Mouse (Mus musculus) kidney, postnatal 0 days (tissue): ENCODE results near the gene Scube2. TPM values are rescaled to one million over a fixed set of nuclear protein-coding genes. Genes with fewer than 3 reads are reported as not detected.

ENCODE experiments used
- ATAC-seq: fragments of 200-750 bp; cut with Nextera tagmentation; replicated peaks from 2 replicates; pipeline ENCODE4 v1.8.0; 2017; ENCODE audit warnings: low read depth, moderate number of reproducible peaks, moderate TSS enrichment, moderate library complexity; ENCODE audit not compliant: low FRiP score
- DNase-seq: peaks from one replicate; pipeline ENCODE4 v3.0.0-alpha.2; 2016; ENCODE audit warnings: low spot score
- H3K27ac ChIP-seq: fragments of 300-500 bp; sonication (generic); 2 replicates; pipeline ENCODE4 v1.5.1; 2014; ENCODE audit warnings: mild to moderate bottlenecking
- H3K27me3 ChIP-seq: fragments of 300-500 bp; sonication (generic); 2 replicates; pipeline ENCODE4 v1.6.1; 2014; ENCODE audit warnings: low read length, mixed read lengths; ENCODE audit not compliant: insufficient read depth
- H3K36me3 ChIP-seq: fragments of 300-500 bp; sonication (generic); 2 replicates; pipeline ENCODE4 v1.6.1; 2014; ENCODE audit warnings: low read length, mixed read lengths; ENCODE audit not compliant: insufficient read depth
- H3K4me1 ChIP-seq: fragments of 300-500 bp; sonication (generic); replicated peaks from 2 replicates; pipeline ENCODE4 v1.6.1; 2014; ENCODE audit warnings: antibody characterized with exemption, low read length, mixed read lengths; ENCODE audit not compliant: insufficient read depth
- H3K4me2 ChIP-seq: fragments of 300-500 bp; sonication (generic); 2 replicates; pipeline ENCODE4 v1.6.1; 2014; ENCODE audit warnings: mild to moderate bottlenecking, low read length, moderate library complexity, mixed read lengths
- H3K4me3 ChIP-seq: fragments of 300-500 bp; sonication (generic); replicated peaks from 2 replicates; pipeline ENCODE4 v1.5.1; 2014; ENCODE audit warnings: low read depth, low read length
- H3K9ac ChIP-seq: fragments of 300-500 bp; sonication (generic); 2 replicates; pipeline ENCODE4 v1.6.1; 2014; ENCODE audit warnings: low read depth, low read length
- H3K9me3 ChIP-seq: fragments of 300-500 bp; sonication (generic); replicated peaks from 2 replicates; pipeline ENCODE4 v1.6.1; 2016; ENCODE audit warnings: low read length, inconsistent platforms, mixed read lengths
- CTCF ChIP-seq: IDR thresholded peaks from 2 replicates; pipeline ENCODE4 v1.5.1; 2016; ENCODE audit warnings: antibody characterized with exemption, low read depth, mild to moderate bottlenecking, moderate library complexity
- WGBS: fragments of 180-500 bp; shearing (Covaris S2); extraction: QIAGEN DNeasy Blood & Tissue Kit; methylation state at CpG from one replicate; pipeline ENCODE4 v1.1.7; 2014; 5-methylcytosine and 5-hydroxymethylcytosine counted together
- polyA plus RNA-seq: library from polyadenylated mRNA; unstranded; fragments of >200 nt; fragmentation: Nextera tagmentation; extraction: Ambion mirVana; gene quantifications from 2 replicates; pipeline ENCODE4 v1.2.1, GENCODE M21; 2015

Gene Scube2
- polyA plus RNA-seq, 1 experiment from 2014 or later = 2.0 TPM

DNA sequence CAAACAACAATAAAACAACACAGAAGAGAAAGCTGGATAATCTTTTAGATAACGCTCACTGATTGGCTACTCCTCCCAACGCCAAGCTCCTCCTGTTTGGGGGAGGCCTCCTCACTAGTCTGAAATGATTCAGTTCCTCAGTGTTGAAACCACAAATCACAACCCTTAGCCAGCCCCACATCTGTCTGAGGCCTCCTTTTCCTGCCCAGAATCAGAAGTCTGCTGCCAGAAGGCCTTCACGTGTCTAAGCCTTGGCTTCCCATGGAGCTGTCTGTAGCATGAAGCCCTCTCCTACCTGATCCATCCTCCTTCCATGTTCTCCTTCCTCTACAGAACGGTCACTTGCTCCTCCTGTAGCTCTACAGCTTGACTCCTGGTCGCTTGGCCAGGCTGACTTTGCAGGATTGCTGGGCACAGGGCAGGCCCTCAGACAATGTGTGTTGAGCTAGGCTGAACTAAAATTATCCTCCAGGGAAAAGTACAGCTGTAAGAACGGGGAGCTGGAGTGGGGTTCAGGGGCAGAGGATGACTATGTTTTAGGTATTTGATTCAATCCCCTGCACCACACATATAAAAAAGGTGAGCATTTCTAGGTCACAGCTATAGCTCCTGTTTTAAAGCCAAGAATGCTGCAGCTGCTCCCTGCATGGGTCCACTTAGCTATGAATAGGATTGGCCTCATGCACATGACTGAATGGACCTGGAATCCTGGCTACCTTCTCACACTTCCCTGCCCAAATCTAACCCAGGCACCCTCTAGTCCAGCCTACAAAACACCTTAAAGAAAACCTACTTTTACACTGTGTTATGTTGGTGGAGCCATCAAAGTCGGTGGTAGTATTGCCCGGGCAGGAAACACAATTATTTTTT lies 57.6 kb downstream of the Scube2 start:
- Histone ChIP-seq H3K27ac (no peak overlapping the region), H3K36me3 (no peaks in the 10 kb centered on the region), H3K27me3 (no peaks in the 10 kb centered on the region), H3K9ac (no peak overlapping the region), H3K4me3 (no peak overlapping the region), H3K4me1 (no peaks in the 10 kb centered on the region), H3K4me2 (no peak overlapping the region), H3K9me3 (no peaks in the 10 kb centered on the region)
- no peak for ATAC-seq
- no peak for TF ChIP-seq CTCF
- 73% methylated on average over 8 of the region's 8 CpGs for WGBS
- no peak for DNase-seq

DNA sequence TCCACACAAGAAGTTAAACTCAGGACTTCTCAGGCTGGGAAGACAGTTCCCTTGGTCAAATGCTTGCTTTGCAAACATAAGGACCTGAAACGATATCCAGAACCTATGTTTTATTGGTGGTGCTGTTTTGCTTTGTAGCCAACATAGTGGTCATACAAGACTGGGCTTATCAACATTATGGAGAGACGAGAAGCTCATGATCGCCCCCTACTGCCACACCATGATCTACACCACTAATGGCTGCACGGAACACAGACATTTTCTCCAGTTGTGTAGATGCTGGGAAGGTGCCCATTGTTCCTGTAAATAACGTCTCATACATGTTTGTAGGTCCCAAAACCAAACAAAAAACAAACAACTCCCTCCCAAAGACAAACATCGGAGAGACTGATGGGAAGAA lies 60.6 kb downstream of the Scube2 start:
- 64% methylated on average over 6 of the region's 6 CpGs for WGBS
- Histone ChIP-seq H3K9ac (no peak overlapping the region), H3K4me3 (no peak overlapping the region), H3K4me2 (no peak overlapping the region), H3K27me3 (no peaks in the 10 kb centered on the region), H3K4me1 (no peaks in the 10 kb centered on the region), H3K27ac (no peak overlapping the region), H3K9me3 (no peaks in the 10 kb centered on the region), H3K36me3 (no peaks in the 10 kb centered on the region)
- peak; percentile 49 for TF ChIP-seq CTCF
- ATAC-seq (no peak), DNase-seq (no peak)

GRCm38 (mm10) chr7:109804355-109804754 lies 61.1 kb downstream of the Scube2 start:
- WGBS = 75% methylated on average over 6 of the region's 6 CpGs

GRCm38 (mm10) chr7:109803516-109803915 lies 62.0 kb downstream of the Scube2 start:
- no peak overlapping the region for H3K4me2 ChIP-seq
- no peaks in the 10 kb centered on the region for H3K9me3 ChIP-seq
- H3K36me3 ChIP-seq = no peaks in the 10 kb centered on the region
- H3K27ac ChIP-seq = no peak overlapping the region
- DNase-seq (no peak), ATAC-seq (no peak)
- H3K9ac ChIP-seq = no peak overlapping the region
- 58% methylated on average over 1 of the region's 1 CpGs for WGBS
- no peak for TF ChIP-seq CTCF
- no peaks in the 10 kb centered on the region for H3K4me1 ChIP-seq
- no peak overlapping the region for H3K4me3 ChIP-seq
- H3K27me3 ChIP-seq = no peaks in the 10 kb centered on the region

More at GRCm38 (mm10) chr7:109804355-109804754, 61.1 kb downstream of the Scube2 start:
- no peak for ATAC-seq
- no peaks in the 10 kb centered on the region for H3K4me1 ChIP-seq
- H3K36me3 ChIP-seq = no peaks in the 10 kb centered on the region
- TF ChIP-seq CTCF = no peak
- no peaks in the 10 kb centered on the region for H3K27me3 ChIP-seq
- H3K27ac ChIP-seq = no peak overlapping the region
- H3K9me3 ChIP-seq = no peaks in the 10 kb centered on the region
- H3K9ac ChIP-seq = no peak overlapping the region
- no peak for DNase-seq
- no peak overlapping the region for H3K4me3 ChIP-seq
- H3K4me2 ChIP-seq = no peak overlapping the region

- H3K36me3 ChIP-seq = no peaks in the 10 kb centered on the region
- H3K9me3 ChIP-seq = no peaks in the 10 kb centered on the region
- H3K27ac ChIP-seq = no peak overlapping the region
- ATAC-seq (no peak), DNase-seq (no peak)
- H3K4me2 ChIP-seq = no peak overlapping the region
- no peak overlapping the region for H3K4me3 ChIP-seq
- WGBS = 75% methylated on average over 4 of the region's 4 CpGs
- H3K27me3 ChIP-seq = no peaks in the 10 kb centered on the region
- TF ChIP-seq CTCF = no peak
- H3K4me1 ChIP-seq = no peaks in the 10 kb centered on the region
- no peak overlapping the region for H3K9ac ChIP-seq
Observed at GRCm38 (mm10) chr7:109800626-109801025, 64.9 kb downstream of the Scube2 start.

DNA sequence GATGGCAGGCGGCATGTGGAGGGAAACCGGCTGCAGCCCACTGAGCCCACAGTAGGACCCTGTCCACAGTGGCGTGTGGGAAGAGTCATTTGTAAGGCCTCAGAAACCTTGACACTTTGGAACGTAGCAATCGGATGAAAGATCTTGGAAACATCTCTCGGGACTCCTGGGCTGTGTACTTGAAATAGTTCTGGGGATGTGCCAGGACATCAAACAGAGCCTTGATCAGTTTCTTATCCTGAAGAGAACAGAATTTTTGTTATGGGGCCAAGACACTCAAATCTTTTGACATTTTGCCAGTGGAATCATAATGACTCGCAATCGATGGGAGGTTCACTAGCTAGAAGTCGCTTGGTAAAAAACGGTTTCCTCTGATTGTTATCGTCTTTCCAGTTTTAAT lies 66.3 kb downstream of the Scube2 start:
- no peak for TF ChIP-seq CTCF
- Histone ChIP-seq H3K36me3 (no peaks in the 10 kb centered on the region), H3K4me1 (peaks cover 4% of the 10 kb centered on the region; the same call in 1 of the 2 replicates), H3K27ac (no peak overlapping the region), H3K4me2 (no peak overlapping the region), H3K9ac (no peak overlapping the region), H3K27me3 (no peaks in the 10 kb centered on the region), H3K9me3 (no peaks in the 10 kb centered on the region), H3K4me3 (no peak overlapping the region)
- ATAC-seq = no peak
- WGBS = 56% methylated on average over 11 of the region's 11 CpGs
- no peak for DNase-seq
